Mouse (Mus musculus) C2C12 (cell line): ENCODE data around the gene Plk4.

Experiments used
- CEBPB ChIP-seq: IDR thresholded peaks from one replicate; pipeline ENCODE4 v1.6.1; 2011; ENCODE audit warnings: low read depth, mild to moderate bottlenecking, control low read depth, moderate library complexity
- CTCF ChIP-seq: IDR thresholded peaks from one replicate; pipeline ENCODE4 v1.5.1; 2011; ENCODE audit not compliant: control insufficient read depth, insufficient read depth, insufficient read length
- FOSL1 ChIP-seq: IDR thresholded peaks from one replicate; pipeline ENCODE4 v1.8.0; 2011; ENCODE audit warnings: mild to moderate bottlenecking, low read length; ENCODE audit not compliant: poor library complexity, insufficient read depth, severe bottlenecking
- MAX ChIP-seq: IDR thresholded peaks from one replicate; pipeline ENCODE4 v1.6.1; 2011; ENCODE audit warnings: mild to moderate bottlenecking, control low read depth
- MYOD1 ChIP-seq: IDR thresholded peaks from one replicate; pipeline ENCODE4 v1.6.1; 2011; ENCODE audit warnings: low read depth; ENCODE audit not compliant: control insufficient read depth, insufficient read length
- MYOG ChIP-seq: IDR thresholded peaks from one replicate; pipeline ENCODE4 v1.6.1; 2011; ENCODE audit not compliant: control insufficient read depth, insufficient read length; ENCODE audit errors: extremely low read depth

DNA sequence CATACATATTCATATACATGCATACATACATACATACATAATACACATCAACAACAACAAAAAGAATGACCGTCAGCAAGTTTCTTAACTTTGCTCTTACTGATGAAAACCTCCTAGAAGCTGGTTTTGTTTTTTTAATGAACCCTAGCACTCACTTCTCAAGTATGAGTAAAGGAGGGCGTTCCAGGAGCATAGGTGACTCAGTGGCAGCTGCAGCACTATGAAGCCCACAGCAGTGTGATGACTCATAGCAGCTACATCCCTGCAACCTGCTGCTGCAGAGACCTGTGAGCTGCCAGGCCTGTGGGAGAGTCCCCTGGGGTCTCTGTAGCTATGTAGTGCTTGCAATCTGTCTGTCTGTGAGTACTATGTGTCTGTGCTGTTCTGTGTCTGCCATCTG lies 38.5 kb upstream of the Plk4 start:
- no peak for TF ChIP-seq CTCF
- no peak for TF ChIP-seq CEBPB
- peak; percentile 98 for TF ChIP-seq MYOD1
- no peak for TF ChIP-seq MYOG
- peak; percentile 94 for TF ChIP-seq FOSL1
- peak; percentile 36 for TF ChIP-seq MAX
